Mouse (Mus musculus) forebrain, embryonic 16.5 days (tissue): Measurements from ENCODE around the gene Ppp1r35. TPM values are rescaled to one million over a fixed set of nuclear protein-coding genes. Genes with fewer than 3 reads are reported as not detected.

ENCODE experiments used
- polyA plus RNA-seq: library from polyadenylated mRNA; unstranded; fragments of >200 nt; fragmentation: Nextera tagmentation; extraction: Ambion mirVana; gene quantifications from 2 replicates; pipeline ENCODE4 v1.2.1, GENCODE M21; 2015

The Ppp1r35 gene
- polyA plus RNA-seq, 1 experiment from 2014 or later = 34.4 TPM

Other genes starting within 250 kb of the Ppp1r35 start
- gene Epo, start 245.6 kb upstream of the Ppp1r35 start, polyA plus RNA-seq = not detected in 2 replicates
- 498 and 517 TPM in 2 replicates for gene Gnb2, start 245.3 kb upstream of the Ppp1r35 start, polyA plus RNA-seq
- 254 and 298 TPM in 2 replicates for gene Actl6b, start 225.3 kb upstream of the Ppp1r35 start, polyA plus RNA-seq
- gene Tfr2, start 209.0 kb upstream of the Ppp1r35 start, polyA plus RNA-seq = 2.3 and 3.1 TPM in 2 replicates
- 43.5 and 43.7 TPM in 2 replicates for gene Mospd3, start 177.8 kb upstream of the Ppp1r35 start, polyA plus RNA-seq
- gene Pcolce, start 165.1 kb upstream of the Ppp1r35 start, polyA plus RNA-seq = 10.6 and 18.3 TPM in 2 replicates
- 0.23 and 0.25 TPM in 2 replicates for gene Fbxo24, start 149.8 kb upstream of the Ppp1r35 start, polyA plus RNA-seq
- 19.1 and 19.3 TPM in 2 replicates for gene Lrch4, start 149.7 kb upstream of the Ppp1r35 start, polyA plus RNA-seq
- gene Gm20605, start 149.7 kb upstream of the Ppp1r35 start, polyA plus RNA-seq = 5.1 and 8.7 TPM in 2 replicates
- 5.2 and 10.4 TPM in 2 replicates for gene Sap25, start 137.5 kb upstream of the Ppp1r35 start, polyA plus RNA-seq
- gene Irs3, start 133.1 kb upstream of the Ppp1r35 start, polyA plus RNA-seq = 0.09 TPM in 1 of 2 replicates, not detected in the other
- gene Agfg2, start 94.1 kb upstream of the Ppp1r35 start, polyA plus RNA-seq = 19.4 and 21.2 TPM in 2 replicates
- gene Nyap1, start 37.2 kb upstream of the Ppp1r35 start, polyA plus RNA-seq = 52.3 and 59.8 TPM in 2 replicates
- 69.1 and 72.2 TPM in 2 replicates for gene Tsc22d4, start 33.1 kb upstream of the Ppp1r35 start, polyA plus RNA-seq
- 10.2 and 11.9 TPM in 2 replicates for gene Mepce, start 8.8 kb downstream of the Ppp1r35 start, polyA plus RNA-seq
- gene Zcwpw1, start 8.9 kb downstream of the Ppp1r35 start, polyA plus RNA-seq = 11.1 and 11.2 TPM in 2 replicates
- gene Pilra, start 57.4 kb downstream of the Ppp1r35 start, polyA plus RNA-seq = not detected in 2 replicates
- not detected in 2 replicates for gene Pilrb1, start 79.3 kb downstream of the Ppp1r35 start, polyA plus RNA-seq
- not detected in 2 replicates for gene Pilrb2, start 93.0 kb downstream of the Ppp1r35 start, polyA plus RNA-seq
- not detected in 2 replicates for gene Cyp3a13, start 142.8 kb downstream of the Ppp1r35 start, polyA plus RNA-seq
- gene Gjc3, start 184.2 kb downstream of the Ppp1r35 start, polyA plus RNA-seq = 0.06 and 0.33 TPM in 2 replicates
- gene Azgp1, start 202.7 kb downstream of the Ppp1r35 start, polyA plus RNA-seq = not detected in 2 replicates
- gene Smok3a, start 242.4 kb downstream of the Ppp1r35 start, polyA plus RNA-seq = not detected in 2 replicates
- gene Smok3b, start 242.6 kb downstream of the Ppp1r35 start, polyA plus RNA-seq = not detected in 2 replicates